Mouse (Mus musculus) kidney, postnatal 14 days (tissue): Measurements from ENCODE around the gene Tmem221.
A peak's percentile ranks its signal among the peaks of the same experiment; 100 is the strongest.

Experiments used
- DNase-seq: peaks from one replicate; pipeline ENCODE4 v3.0.0; 2022; ENCODE audit warnings: mixed read lengths

Tmem221 gene

GRCm38 (mm10) chr8:71577856-71578387 lies 19.3 kb upstream of the Tmem221 start:
- no peak for DNase-seq

GRCm38 (mm10) chr8:71575020-71575419 lies 16.3 kb upstream of the Tmem221 start:
- no peak for DNase-seq

- DNase-seq: no peak
Measured at GRCm38 (mm10) chr8:71574426-71574825, 15.8 kb upstream of the Tmem221 start.

GRCm38 (mm10) chr8:71572847-71573633 lies 14.4 kb upstream of the Tmem221 start:
- DNase-seq: peak; percentile 78

GRCm38 (mm10) chr8:71572077-71572476 lies 13.4 kb upstream of the Tmem221 start:
- no peak for DNase-seq

GRCm38 (mm10) chr8:71570291-71570954 lies 11.8 kb upstream of the Tmem221 start:
- peak; percentile 98 for DNase-seq

- peak; percentile 96 for DNase-seq
Measured at GRCm38 (mm10) chr8:71569366-71570290, 11.0 kb upstream of the Tmem221 start.

GRCm38 (mm10) chr8:71568941-71569340 lies 10.3 kb upstream of the Tmem221 start:
- no peak for DNase-seq

- DNase-seq: peak; percentile 91
Measured at GRCm38 (mm10) chr8:71568387-71568937, 9.8 kb upstream of the Tmem221 start, which contains the start of gene Slc27a1. Gene Slc27a1 (plus strand): TSS chr8:71568882.

- no peak for DNase-seq
Measured at GRCm38 (mm10) chr8:71567587-71567986, 8.9 kb upstream of the Tmem221 start.

- DNase-seq: no peak
Measured at GRCm38 (mm10) chr8:71566501-71566900, 7.8 kb upstream of the Tmem221 start, which contains the start of gene Nxnl1. Gene Nxnl1 (minus strand): TSS chr8:71566601.

- no peak for DNase-seq
Measured at GRCm38 (mm10) chr8:71563992-71564391, 5.3 kb upstream of the Tmem221 start.

- DNase-seq: peak; percentile 87
Measured at GRCm38 (mm10) chr8:71562751-71563150, 4.1 kb upstream of the Tmem221 start.

GRCm38 (mm10) chr8:71561401-71561800 lies 2.7 kb upstream of the Tmem221 start:
- peak; percentile 71 for DNase-seq

GRCm38 (mm10) chr8:71560765-71561164 lies 2.1 kb upstream of the Tmem221 start:
- DNase-seq: no peak

GRCm38 (mm10) chr8:71560071-71560470 lies 1.4 kb upstream of the Tmem221 start:
- no peak for DNase-seq

- DNase-seq: peak; percentile 86
Measured at GRCm38 (mm10) chr8:71558958-71559690, 453 bp upstream of the Tmem221 start.

GRCm38 (mm10) chr8:71554644-71555043 lies 4.0 kb downstream of the Tmem221 start:
- DNase-seq: no peak

GRCm38 (mm10) chr8:71554001-71554400 lies 4.7 kb downstream of the Tmem221 start:
- DNase-seq: no peak

GRCm38 (mm10) chr8:71552770-71553169 lies 5.9 kb downstream of the Tmem221 start:
- no peak for DNase-seq

- no peak for DNase-seq
Measured at GRCm38 (mm10) chr8:71550754-71551153, 7.9 kb downstream of the Tmem221 start.

GRCm38 (mm10) chr8:71547590-71547989 lies 11.1 kb downstream of the Tmem221 start:
- DNase-seq: no peak
